Mouse (Mus musculus): ENCODE measurements around the gene Cenpm. TPM values are rescaled to one million over a fixed set of nuclear protein-coding genes. Genes with fewer than 3 reads are reported as not detected.

Gene Cenpm
- polyA plus RNA-seq, 1 experiment from 2014 or later = 68.8 TPM

DNA sequence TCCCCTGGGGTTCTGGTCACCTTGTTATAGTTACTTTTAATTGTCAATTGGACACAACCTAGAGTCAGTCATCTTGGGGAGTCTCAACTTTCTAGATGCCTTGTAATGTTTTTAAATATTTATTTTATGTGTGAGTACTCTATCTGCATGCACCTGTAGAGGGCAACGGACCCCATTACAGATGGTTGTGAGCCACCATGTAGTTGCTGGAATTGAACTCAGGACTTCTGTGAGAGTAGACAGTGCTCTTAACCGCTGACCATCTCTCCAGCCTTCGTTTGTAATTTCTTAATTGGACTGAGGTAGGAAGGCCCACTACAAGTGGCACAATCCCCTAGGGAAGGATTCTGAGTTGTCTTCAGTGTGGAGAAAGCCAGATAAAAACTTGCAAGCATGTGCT, 1.2 kb downstream of the Cenpm start:
- no peak overlapping the region for H3K27ac ChIP-seq

DNA sequence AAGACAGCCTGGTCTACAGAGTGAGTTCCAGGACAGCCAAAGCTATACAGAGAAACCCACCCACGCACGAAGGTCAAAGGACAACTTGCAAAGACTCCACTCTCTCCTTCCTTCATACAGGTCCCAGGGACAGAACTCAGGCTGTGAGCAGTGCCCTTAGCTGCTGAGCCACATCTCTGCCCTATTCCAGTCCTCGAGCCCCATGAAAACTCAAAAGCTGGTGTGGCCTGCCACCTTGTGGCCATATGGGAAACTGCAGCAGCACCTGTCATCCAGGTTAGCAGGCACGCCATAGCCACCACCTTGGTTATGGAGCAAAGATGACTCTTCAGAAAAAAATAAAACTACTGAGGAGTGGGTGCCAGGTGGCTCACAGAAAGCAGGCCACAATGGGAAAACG, 8.0 kb downstream of the Cenpm start:
- WGBS = 14% methylated on average over 5 of the region's 5 CpGs
- Histone ChIP-seq H3K4me2 (replicated peaks) (no peak overlapping the region), H3K4me3 (no peak overlapping the region), H3K9ac (no peak overlapping the region), H3K9me3 (no peaks in the 10 kb centered on the region), H3K27ac (no peak overlapping the region), H3K27me3 (no peaks in the 10 kb centered on the region), H3K36me3 (peaks cover 19% of the 10 kb centered on the region; the same call in 1 of the 2 replicates), H3K4me1 (no peaks in the 10 kb centered on the region)
- ATAC-seq (ENCODE audit: insufficient number of reproducible peaks, insufficient read depth, low FRiP score, low TSS enrichment) = peak; percentile 72

More for the DNA sequence above, 1.2 kb downstream of the Cenpm start:
- 75% methylated on average over 3 of the region's 3 CpGs for WGBS
- H3K9ac ChIP-seq = peak overlapping the region; percentile 63
- H3K4me2 ChIP-seq (replicated peaks) = peak overlapping the region; percentile 85
- H3K9me3 ChIP-seq = no peaks in the 10 kb centered on the region
- H3K36me3 ChIP-seq = peaks cover 9% of the 10 kb centered on the region; the same call in 1 of the 2 replicates
- peak overlapping the region; percentile 70 for H3K4me3 ChIP-seq
- peaks cover 9% of the 10 kb centered on the region for H3K4me1 ChIP-seq
- no peak for ATAC-seq (ENCODE audit: insufficient number of reproducible peaks, insufficient read depth, low FRiP score, low TSS enrichment)
- no peaks in the 10 kb centered on the region for H3K27me3 ChIP-seq

DNA sequence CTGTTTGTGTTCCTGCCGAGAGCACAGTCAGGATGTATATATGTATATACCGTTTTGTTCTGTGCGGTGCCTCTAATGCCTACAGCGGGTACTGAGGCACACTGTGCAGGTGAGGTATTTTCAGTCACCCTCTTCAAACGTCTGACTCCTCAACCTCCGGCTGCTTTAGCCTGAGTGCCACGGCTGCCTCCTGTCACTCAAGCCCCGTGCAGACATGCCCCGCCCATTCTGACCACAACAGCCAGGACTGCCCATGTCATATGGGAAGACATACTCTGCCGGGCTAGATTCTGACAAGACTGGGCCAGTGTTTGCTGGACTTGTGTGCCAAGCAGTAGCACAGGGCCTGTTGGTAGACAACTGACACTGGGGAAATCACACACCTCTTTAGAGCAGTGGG, 8.9 kb downstream of the Cenpm start:
- H3K27ac ChIP-seq = no peak overlapping the region
- H3K9ac ChIP-seq = no peak overlapping the region
- H3K4me3 ChIP-seq = no peak overlapping the region
- no peaks in the 10 kb centered on the region for H3K4me1 ChIP-seq
- no peaks in the 10 kb centered on the region for H3K27me3 ChIP-seq
- ATAC-seq (ENCODE audit: insufficient number of reproducible peaks, insufficient read depth, low FRiP score, low TSS enrichment) = no peak
- WGBS = 71% methylated on average over 10 of the region's 10 CpGs
- H3K4me2 ChIP-seq (replicated peaks) = no peak overlapping the region
- H3K36me3 ChIP-seq = peaks cover 19% of the 10 kb centered on the region; the same call in 1 of the 2 replicates
- H3K9me3 ChIP-seq = no peaks in the 10 kb centered on the region

DNA sequence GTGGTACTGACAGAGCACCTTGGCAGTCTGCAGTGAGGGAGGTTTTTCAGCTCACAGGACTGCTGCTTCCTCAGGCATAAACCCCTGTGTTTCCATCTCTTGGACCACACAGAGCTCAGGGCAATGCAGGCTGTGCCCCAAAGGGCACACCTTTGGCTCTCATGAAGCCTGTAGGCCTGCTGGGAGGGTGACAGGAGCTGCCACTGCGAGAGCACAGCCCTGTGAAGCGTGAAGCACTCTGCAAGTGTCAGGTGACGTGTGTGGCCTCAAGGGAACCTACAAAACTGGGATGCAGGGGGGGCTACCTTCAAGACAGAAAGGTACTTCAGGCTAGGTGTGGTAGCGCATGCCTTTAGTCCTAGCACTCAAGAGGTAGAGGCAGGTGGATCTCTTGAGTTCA, 11.9 kb downstream of the Cenpm start:
- Histone ChIP-seq H3K36me3 (0 out of 2 replicates have a peak, but pooled peaks cover 4% of the 10 kb centered on the region), H3K27ac (no peak overlapping the region), H3K9ac (no peak overlapping the region), H3K9me3 (no peaks in the 10 kb centered on the region), H3K4me3 (no peak overlapping the region), H3K27me3 (no peaks in the 10 kb centered on the region), H3K4me2 (replicated peaks) (no peak overlapping the region), H3K4me1 (0 out of 2 replicates have a peak, but pooled peaks cover 4% of the 10 kb centered on the region)
- WGBS = 70% methylated on average over 4 of the region's 4 CpGs
- ATAC-seq (ENCODE audit: insufficient number of reproducible peaks, insufficient read depth, low FRiP score, low TSS enrichment) = no peak

DNA sequence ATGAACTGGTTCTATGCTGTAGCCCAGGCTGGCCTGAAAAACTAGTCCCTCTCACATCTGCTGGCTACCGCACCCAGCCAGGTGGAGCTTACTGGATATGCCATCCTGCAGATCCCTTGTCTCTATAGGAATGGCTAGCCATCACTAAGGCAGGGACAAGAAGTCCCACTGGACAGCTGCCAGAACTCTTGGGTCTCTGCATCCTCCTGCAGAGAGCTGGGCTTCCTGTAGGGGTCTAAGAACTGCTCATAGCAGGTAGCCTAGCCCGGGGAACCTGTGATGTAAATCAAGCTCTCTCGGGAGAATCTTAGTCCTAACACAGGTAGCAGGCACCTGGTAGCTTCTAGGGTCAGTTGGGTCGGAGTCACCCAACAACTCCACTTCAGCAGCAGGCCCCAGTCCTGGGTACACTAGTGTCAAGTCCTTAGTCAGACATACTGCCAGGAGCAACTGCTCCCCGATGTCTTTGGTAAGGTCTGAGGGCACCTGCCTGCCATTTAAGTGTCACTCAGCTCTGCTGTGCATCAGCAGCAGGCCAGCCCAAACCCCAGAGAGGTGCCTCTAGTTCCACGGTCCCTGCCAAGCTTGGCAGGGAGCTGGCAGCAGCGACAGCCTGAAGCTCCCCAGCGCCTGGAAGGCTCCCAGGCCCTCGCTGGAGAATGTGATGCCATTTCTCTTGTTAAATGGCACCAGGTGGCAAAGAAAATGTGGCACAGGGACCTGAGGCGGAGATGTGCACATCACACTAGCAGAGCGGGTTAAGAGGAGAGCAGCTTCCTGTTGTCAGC, 12.8 kb downstream of the Cenpm start:
- WGBS = 68% methylated on average over 11 of the region's 11 CpGs
- H3K9ac ChIP-seq = no peak overlapping the region

DNA sequence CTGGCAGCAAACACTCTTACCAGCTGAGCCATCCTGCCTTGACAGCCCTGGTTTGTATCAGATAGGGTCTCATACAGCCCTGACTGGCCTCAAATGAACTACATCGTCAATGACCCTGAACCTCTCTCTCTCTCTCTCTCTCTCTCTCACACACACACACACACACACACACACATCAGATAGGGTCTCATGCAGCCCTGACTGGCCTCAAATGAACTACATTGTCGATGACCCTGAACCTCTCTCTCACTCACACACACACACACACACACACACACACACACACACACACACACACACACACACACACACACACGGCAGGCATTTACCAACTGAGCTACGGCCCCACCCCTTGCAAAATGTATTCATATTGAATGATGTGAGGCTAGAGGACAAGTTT, 13.4 kb downstream of the Cenpm start:
- ATAC-seq (ENCODE audit: insufficient number of reproducible peaks, insufficient read depth, low FRiP score, low TSS enrichment) = no peak
- Histone ChIP-seq H3K27me3 (0 out of 2 replicates have a peak, but pooled peaks cover under 1% of the 10 kb centered on the region), H3K9ac (no peak overlapping the region), H3K4me3 (no peak overlapping the region), H3K4me2 (replicated peaks) (no peak overlapping the region), H3K9me3 (no peaks in the 10 kb centered on the region), H3K27ac (no peak overlapping the region), H3K36me3 (0 out of 2 replicates have a peak, but pooled peaks cover 4% of the 10 kb centered on the region), H3K4me1 (0 out of 2 replicates have a peak, but pooled peaks cover 4% of the 10 kb centered on the region)
- 76% methylated on average over 4 of the region's 4 CpGs for WGBS

More for the DNA sequence above, 12.8 kb downstream of the Cenpm start:
- no peak for ATAC-seq (ENCODE audit: insufficient number of reproducible peaks, insufficient read depth, low FRiP score, low TSS enrichment)
- Histone ChIP-seq H3K27me3 (no peaks in the 10 kb centered on the region), H3K4me1 (0 out of 2 replicates have a peak, but pooled peaks cover 4% of the 10 kb centered on the region), H3K9me3 (no peaks in the 10 kb centered on the region), H3K4me3 (no peak overlapping the region), H3K27ac (no peak overlapping the region), H3K36me3 (0 out of 2 replicates have a peak, but pooled peaks cover 4% of the 10 kb centered on the region), H3K4me2 (replicated peaks) (no peak overlapping the region)

DNA sequence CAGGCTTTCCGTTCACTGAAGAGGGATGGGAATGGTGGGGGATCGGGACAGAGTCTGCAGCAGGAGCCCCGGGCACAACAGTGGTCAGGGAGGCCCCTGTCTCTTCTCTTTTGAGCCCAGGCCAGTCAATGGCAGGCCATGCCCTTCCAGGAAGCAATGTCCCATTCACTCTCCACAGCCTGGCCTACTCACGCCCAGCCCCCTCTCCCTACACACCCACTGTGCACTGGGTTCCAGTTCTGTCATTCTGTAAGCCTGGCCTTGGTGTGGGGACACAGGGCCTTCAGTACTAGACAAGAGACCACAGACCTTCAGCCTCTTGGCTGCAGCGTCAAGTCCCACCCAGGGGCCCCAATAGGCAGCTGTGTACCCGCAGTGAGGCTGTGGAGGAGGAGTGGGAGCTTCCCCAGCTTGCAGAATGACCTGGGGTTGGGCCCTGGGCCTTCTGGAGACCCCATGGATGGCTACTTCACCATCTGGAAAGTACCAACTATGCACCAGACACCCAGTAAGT, 14.4 kb downstream of the Cenpm start:
- Histone ChIP-seq H3K4me3 (no peak overlapping the region), H3K36me3 (0 out of 2 replicates have a peak, but pooled peaks cover 4% of the 10 kb centered on the region), H3K4me2 (replicated peaks) (no peak overlapping the region), H3K4me1 (0 out of 2 replicates have a peak, but pooled peaks cover 4% of the 10 kb centered on the region), H3K9ac (no peak overlapping the region), H3K27me3 (peaks cover 10% of the 10 kb centered on the region), H3K27ac (no peak overlapping the region), H3K9me3 (no peaks in the 10 kb centered on the region)
- no peak for ATAC-seq (ENCODE audit: insufficient number of reproducible peaks, insufficient read depth, low FRiP score, low TSS enrichment)
- 71% methylated on average over 6 of the region's 6 CpGs for WGBS

DNA sequence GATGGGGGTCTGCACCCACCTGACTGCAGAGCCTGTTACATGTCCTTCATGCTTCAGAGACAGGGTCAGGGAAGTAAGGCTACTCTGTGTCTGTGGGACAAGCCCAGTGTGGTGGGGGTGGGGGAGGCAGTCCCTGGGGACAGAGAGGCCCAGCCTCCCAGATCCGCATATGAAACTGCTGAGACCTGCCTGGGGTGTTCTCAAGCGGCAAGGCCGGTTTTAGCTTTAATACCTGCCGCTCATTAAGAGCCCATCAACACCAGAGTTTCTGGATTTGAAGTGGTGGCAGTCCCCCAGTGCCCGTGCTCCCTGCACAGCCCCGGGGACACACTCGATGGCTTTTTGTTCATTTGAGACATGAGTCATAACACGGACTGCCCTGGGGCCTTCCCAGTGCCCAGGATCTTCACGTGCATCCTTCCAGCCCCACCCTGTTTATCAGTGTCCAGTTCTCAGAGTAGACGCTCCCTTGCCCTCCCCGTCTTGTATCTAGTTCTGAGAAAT, 15.0 kb downstream of the Cenpm start:
- 34% methylated on average over 11 of the region's 11 CpGs for WGBS
- Histone ChIP-seq H3K9ac (no peak overlapping the region), H3K36me3 (0 out of 2 replicates have a peak, but pooled peaks cover 4% of the 10 kb centered on the region), H3K4me3 (no peak overlapping the region), H3K4me1 (0 out of 2 replicates have a peak, but pooled peaks cover 5% of the 10 kb centered on the region), H3K4me2 (replicated peaks) (no peak overlapping the region), H3K27ac (no peak overlapping the region), H3K9me3 (no peaks in the 10 kb centered on the region), H3K27me3 (peaks cover 16% of the 10 kb centered on the region)
- no peak for ATAC-seq (ENCODE audit: insufficient number of reproducible peaks, insufficient read depth, low FRiP score, low TSS enrichment)

DNA sequence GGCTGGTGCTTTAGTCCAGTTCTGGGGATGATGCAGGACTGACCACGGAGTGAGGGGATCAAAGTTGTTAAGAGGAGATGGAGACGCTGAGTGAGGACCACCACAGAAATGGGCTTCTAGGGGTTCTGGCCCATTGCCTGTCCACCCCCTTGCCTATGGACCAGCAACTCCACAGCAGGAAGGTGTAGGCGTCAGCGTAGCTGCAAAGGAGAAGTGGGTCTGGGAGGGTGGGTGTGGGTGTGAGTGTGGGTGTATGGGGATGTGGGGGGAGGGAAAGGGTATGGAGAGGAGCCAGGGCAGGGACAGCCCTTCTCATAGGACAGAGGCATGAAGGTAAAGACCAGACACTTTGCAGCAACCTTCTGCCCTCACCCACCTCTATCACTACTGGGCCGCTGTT, 18.8 kb downstream of the Cenpm start:
- no peak overlapping the region for H3K9ac ChIP-seq
- H3K4me1 ChIP-seq = peaks cover 18% of the 10 kb centered on the region
- no peak overlapping the region for H3K4me2 ChIP-seq (replicated peaks)
- peaks cover 45% of the 10 kb centered on the region for H3K27me3 ChIP-seq
- ATAC-seq (ENCODE audit: insufficient number of reproducible peaks, insufficient read depth, low FRiP score, low TSS enrichment) = no peak
- H3K36me3 ChIP-seq = no peaks in the 10 kb centered on the region
- no peaks in the 10 kb centered on the region for H3K9me3 ChIP-seq
- H3K27ac ChIP-seq = no peak overlapping the region
- no peak overlapping the region for H3K4me3 ChIP-seq
- WGBS = 93% methylated on average over 5 of the region's 5 CpGs

DNA sequence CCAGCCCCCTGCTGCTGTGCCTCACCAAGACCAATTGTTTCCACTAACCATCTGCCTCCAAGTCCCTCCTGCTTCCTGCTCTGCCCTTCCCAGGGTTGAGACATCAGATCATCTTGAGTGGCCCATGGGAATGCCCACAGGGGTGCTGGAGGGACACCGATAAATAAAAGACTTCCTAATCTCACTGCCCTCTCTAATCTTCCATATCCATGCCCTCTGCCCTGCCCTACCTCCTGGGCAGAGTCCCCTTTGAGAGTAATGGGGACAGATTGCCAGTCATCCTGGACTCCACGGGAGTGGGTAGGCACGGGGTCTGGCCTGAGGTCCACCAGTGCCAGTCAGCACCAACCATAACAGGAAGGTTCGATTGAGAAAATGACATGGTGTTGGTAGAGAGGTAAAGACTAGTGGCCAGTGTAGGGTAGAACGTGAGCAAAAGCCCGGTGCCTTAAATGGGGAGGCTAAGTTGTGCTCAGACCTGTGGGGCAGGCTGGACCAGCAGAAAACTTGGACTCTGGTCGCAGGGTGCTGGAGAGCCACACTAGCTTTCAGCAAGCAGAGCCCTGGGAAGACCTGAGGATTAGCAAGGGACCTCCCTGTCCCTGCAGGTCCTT, 19.8 kb downstream of the Cenpm start:
- Histone ChIP-seq H3K4me3 (peak overlapping the region; percentile 30), H3K4me1 (peaks cover 17% of the 10 kb centered on the region), H3K27me3 (peaks cover 51% of the 10 kb centered on the region), H3K9me3 (no peaks in the 10 kb centered on the region), H3K4me2 (replicated peaks) (peak overlapping the region; percentile 65), H3K27ac (no peak overlapping the region), H3K9ac (0 out of 2 replicates have a peak overlapping the region, but pooled peaks have one; percentile 30), H3K36me3 (no peaks in the 10 kb centered on the region)
- ATAC-seq (ENCODE audit: insufficient number of reproducible peaks, insufficient read depth, low FRiP score, low TSS enrichment) = 0 out of 2 replicates have a peak, but pooled peaks have one; percentile 2
- WGBS = 31% methylated on average over 7 of the region's 7 CpGs
